Mouse (Mus musculus) liver, embryonic 13.5 days (tissue): ENCODE data around the gene Dync1i2. TPM values are rescaled to one million over a fixed set of nuclear protein-coding genes. Genes with fewer than 3 reads are reported as not detected.

ENCODE experiments used
- ATAC-seq: fragments of 200-750 bp; cut with Nextera tagmentation; 2 replicates; pipeline ENCODE4 v1.8.0; 2017; ENCODE audit warnings: low read depth, mild to moderate bottlenecking, moderate number of reproducible peaks, moderate library complexity
- DNase-seq: peaks from one replicate; pipeline ENCODE4 v3.0.0; 2022
- H3K27ac ChIP-seq: fragments of 300-500 bp; sonication (generic); 2 replicates; pipeline ENCODE4 v1.5.1; 2015; ENCODE audit warnings: moderate library complexity, mild to moderate bottlenecking, inconsistent platforms
- H3K27me3 ChIP-seq: fragments of 300-500 bp; sonication (generic); 2 replicates; pipeline ENCODE4 v1.6.1; 2015; ENCODE audit warnings: mild to moderate bottlenecking, inconsistent platforms
- H3K36me3 ChIP-seq: fragments of 300-500 bp; sonication (generic); 2 replicates; pipeline ENCODE4 v1.6.1; 2015; ENCODE audit warnings: mild to moderate bottlenecking, inconsistent platforms
- H3K4me1 ChIP-seq: fragments of 300-500 bp; sonication (generic); replicated peaks from 2 replicates; pipeline ENCODE4 v1.6.1; 2015; ENCODE audit warnings: inconsistent platforms
- H3K4me2 ChIP-seq: fragments of 300-500 bp; sonication (generic); 2 replicates; pipeline ENCODE4 v1.6.1; 2015; ENCODE audit warnings: inconsistent platforms, mild to moderate bottlenecking, moderate library complexity
- H3K4me3 ChIP-seq: fragments of 300-500 bp; sonication (generic); replicated peaks from 2 replicates; pipeline ENCODE4 v1.5.1; 2015; ENCODE audit warnings: mild to moderate bottlenecking, inconsistent platforms
- H3K9ac ChIP-seq: fragments of 300-500 bp; sonication (generic); 2 replicates; pipeline ENCODE4 v1.6.1; 2015; ENCODE audit warnings: mild to moderate bottlenecking, inconsistent platforms
- H3K9me3 ChIP-seq: fragments of 300-500 bp; sonication (generic); replicated peaks from 2 replicates; pipeline ENCODE4 v1.6.1; 2016; ENCODE audit warnings: inconsistent platforms
- WGBS: fragments of 180-500 bp; shearing (Covaris S2); methylation state at CpG from one replicate; pipeline ENCODE4 v1.1.7; 2015; ENCODE audit not compliant: insufficient replicate concordance; 5-methylcytosine and 5-hydroxymethylcytosine counted together
- polyA plus RNA-seq: library from polyadenylated mRNA; unstranded; fragments of >200 nt; fragmentation: Nextera tagmentation; extraction: Ambion mirVana; gene quantifications from 2 replicates; pipeline ENCODE4 v1.2.1, GENCODE M21; 2015

The Dync1i2 gene
- polyA plus RNA-seq, 1 experiment from 2014 or later: 30.9 TPM

DNA sequence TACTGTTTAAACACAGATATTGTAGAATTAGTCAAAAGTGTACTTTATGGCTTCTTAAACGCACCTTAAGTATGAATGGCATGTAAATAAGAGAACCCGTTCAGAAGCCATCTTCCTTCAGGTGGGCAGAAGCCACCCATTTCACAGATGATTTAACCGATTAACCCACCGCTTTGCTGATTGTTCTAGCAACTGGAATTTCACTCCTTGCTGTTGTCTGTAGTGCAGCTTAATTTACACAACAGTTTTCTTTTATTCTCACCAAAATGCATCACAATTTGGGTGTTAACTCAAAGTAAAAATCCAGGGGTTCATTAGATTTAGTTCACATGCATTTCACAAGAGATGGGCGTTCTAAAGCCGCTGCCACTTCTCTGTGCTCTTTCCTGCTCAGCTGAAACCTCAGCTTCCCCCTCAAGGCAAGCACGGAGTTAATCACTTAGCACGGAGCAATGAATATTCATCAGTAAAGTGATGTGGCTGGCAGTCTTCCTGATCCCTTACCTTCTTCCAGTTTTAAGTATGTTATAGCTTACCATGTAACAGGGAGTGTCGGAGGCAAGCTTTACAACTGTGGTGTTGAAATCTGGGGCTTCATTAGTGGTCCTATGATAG lies 31.7 kb downstream of the Dync1i2 start:
- Histone ChIP-seq H3K36me3 (peaks cover 15% of the 10 kb centered on the region), H3K9me3 (no peaks in the 10 kb centered on the region), H3K27ac (no peak overlapping the region), H3K9ac (no peak overlapping the region), H3K4me2 (no peak overlapping the region), H3K4me3 (no peak overlapping the region), H3K27me3 (no peaks in the 10 kb centered on the region), H3K4me1 (no peaks in the 10 kb centered on the region; the same call in 1 of the 2 replicates)
- WGBS: 73% methylated on average over 9 of the region's 9 CpGs
- DNase-seq: no peak
- no peak for ATAC-seq

DNA sequence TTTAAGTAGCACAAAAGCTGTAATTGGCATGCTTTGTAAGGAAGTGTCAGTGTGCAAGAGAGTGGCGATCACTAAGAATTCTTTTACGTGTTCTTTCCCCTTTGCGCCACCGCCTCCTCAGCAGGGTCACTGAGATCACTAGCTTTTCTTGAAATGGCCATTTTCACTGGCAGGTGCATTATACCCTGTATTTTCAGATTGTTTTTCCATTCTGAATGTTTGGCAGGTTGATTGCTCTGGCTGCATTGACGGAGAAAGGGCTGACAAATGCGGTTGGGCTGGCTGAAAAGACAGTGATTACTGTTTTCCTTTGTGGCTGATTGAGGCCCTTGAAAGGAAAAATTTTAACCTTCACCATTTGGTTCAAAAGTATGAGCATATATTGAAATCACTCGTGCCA lies 33.3 kb downstream of the Dync1i2 start:
- Histone ChIP-seq H3K4me1 (no peaks in the 10 kb centered on the region; the same call in 1 of the 2 replicates), H3K9me3 (no peaks in the 10 kb centered on the region), H3K27me3 (no peaks in the 10 kb centered on the region), H3K4me3 (no peak overlapping the region), H3K9ac (no peak overlapping the region), H3K36me3 (peaks cover 23% of the 10 kb centered on the region), H3K4me2 (no peak overlapping the region), H3K27ac (no peak overlapping the region)
- 89% methylated on average over 7 of the region's 7 CpGs for WGBS
- ATAC-seq (no peak), DNase-seq (no peak)

DNA sequence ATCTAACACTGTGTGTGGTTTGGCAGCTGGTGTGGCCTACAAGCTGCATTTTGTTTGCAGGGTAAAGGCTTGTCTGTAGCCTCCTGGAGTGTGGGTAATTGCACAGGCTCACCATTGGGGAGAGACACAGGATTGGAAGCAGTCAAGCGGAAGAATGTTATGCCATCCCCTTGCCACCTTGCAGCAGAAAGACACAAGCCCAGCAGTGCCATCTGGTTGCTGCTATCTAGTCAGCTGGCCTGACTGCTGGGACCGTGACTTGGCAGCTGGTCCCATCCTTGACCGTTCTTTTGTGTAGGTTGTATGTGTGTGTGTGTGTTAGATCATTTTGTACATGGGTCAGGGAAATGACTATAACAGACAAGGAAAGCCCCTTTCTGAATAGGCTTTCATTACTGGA lies 33.9 kb downstream of the Dync1i2 start:
- WGBS: 81% methylated on average over 3 of the region's 3 CpGs
- ATAC-seq (no peak), DNase-seq (no peak)
- Histone ChIP-seq H3K27me3 (no peaks in the 10 kb centered on the region), H3K4me2 (no peak overlapping the region), H3K9ac (no peak overlapping the region), H3K4me3 (no peak overlapping the region), H3K27ac (no peak overlapping the region), H3K36me3 (peaks cover 26% of the 10 kb centered on the region), H3K4me1 (no peaks in the 10 kb centered on the region; the same call in 1 of the 2 replicates), H3K9me3 (no peaks in the 10 kb centered on the region)

DNA sequence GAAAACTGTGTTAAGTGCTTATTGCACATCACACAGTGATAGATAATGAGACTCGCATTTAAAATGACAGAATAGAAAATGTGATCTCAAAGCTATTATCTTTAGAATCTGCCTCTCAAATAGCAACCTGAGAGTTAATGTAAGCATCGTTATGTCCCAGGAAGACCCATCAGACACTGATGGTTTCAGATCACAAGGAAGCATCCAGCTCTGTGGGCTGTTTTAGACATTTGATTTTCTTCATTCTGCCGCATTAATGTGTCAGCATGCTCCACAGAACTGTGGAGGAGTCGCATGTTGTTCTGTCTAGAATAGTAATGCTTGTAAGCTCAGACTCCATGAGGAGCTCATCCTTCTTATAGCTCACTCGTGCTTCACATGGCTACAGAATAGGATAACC lies 34.6 kb downstream of the Dync1i2 start:
- ATAC-seq (no peak), DNase-seq (no peak)
- Histone ChIP-seq H3K9ac (no peak overlapping the region), H3K9me3 (no peaks in the 10 kb centered on the region), H3K36me3 (peaks cover 33% of the 10 kb centered on the region), H3K4me2 (no peak overlapping the region), H3K4me3 (no peak overlapping the region), H3K27me3 (no peaks in the 10 kb centered on the region), H3K4me1 (no peaks in the 10 kb centered on the region; the same call in 1 of the 2 replicates), H3K27ac (no peak overlapping the region; the same call in 1 of the 2 replicates)
- 84% methylated on average over 5 of the region's 5 CpGs for WGBS

DNA sequence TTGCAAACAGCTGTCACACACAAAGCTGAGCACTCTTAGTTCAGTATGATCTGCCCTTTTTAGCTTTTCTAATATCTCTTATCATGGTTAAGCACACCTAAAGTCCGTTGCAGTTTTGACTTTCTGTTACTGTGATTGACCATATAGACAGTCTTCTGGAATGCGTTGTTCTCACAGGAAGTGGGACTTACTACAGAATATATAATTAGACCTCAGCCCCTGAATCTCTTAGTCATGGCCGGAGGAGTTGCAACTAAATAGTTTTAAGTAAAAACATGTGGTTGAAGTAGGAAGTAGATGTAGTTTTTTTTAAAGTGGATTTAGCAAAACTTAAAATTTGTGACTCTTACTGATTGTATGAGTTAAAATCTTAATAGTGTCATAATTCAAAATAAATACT lies 36.6 kb downstream of the Dync1i2 start:
- Histone ChIP-seq H3K27me3 (no peaks in the 10 kb centered on the region), H3K4me1 (no peaks in the 10 kb centered on the region; the same call in 1 of the 2 replicates), H3K4me2 (no peak overlapping the region), H3K9me3 (no peaks in the 10 kb centered on the region), H3K36me3 (peaks cover 44% of the 10 kb centered on the region), H3K4me3 (no peak overlapping the region), H3K27ac (no peak overlapping the region), H3K9ac (no peak overlapping the region)
- DNase-seq (no peak), ATAC-seq (no peak)
- 22% methylated on average over 3 of the region's 3 CpGs for WGBS

DNA sequence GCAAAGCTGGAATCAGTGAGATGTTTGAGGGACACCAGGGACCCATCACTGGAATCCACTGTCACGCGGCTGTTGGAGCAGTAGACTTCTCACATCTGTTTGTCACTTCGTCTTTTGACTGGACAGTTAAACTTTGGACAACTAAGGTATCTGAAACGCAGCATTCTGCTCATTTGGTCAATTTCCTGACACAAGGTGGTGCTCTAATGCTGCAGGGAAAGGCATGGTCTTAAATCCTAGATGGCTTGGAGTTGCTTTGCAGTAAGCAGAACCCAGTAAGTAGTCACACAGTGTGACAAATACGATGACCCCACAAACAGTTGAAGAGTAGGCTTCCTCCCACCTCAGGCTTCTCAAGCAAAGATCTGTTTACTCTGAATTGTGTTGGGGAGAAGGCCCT lies 39.3 kb downstream of the Dync1i2 start:
- H3K4me1 ChIP-seq: peaks cover 10% of the 10 kb centered on the region
- H3K27me3 ChIP-seq: no peaks in the 10 kb centered on the region
- DNase-seq: no peak
- H3K4me3 ChIP-seq: no peak overlapping the region
- H3K27ac ChIP-seq: no peak overlapping the region
- no peak for ATAC-seq
- H3K9ac ChIP-seq: no peak overlapping the region
- peaks cover 47% of the 10 kb centered on the region for H3K36me3 ChIP-seq
- no peaks in the 10 kb centered on the region for H3K9me3 ChIP-seq
- no peak overlapping the region for H3K4me2 ChIP-seq
- WGBS: 80% methylated on average over 5 of the region's 5 CpGs

DNA sequence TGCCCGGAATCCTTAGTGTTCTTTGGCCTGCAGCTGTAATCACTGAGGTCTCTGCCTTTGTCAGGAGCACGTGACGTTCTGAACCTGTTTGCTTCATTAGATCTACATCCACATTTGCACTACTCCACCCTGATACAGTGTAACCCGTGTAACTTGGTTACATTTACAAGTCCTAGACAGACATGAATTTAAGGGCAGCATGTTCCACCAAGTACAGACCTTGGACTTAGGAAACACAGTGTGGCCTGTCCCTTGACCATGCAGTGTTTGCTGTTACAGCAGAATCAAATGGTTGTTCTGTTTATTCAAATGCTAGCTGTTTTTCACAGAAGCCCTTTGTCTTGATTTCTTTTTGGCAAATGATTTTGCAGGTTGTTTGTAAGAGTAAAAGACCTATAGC lies 43.3 kb downstream of the Dync1i2 start:
- ATAC-seq (peak; percentile 48; the same call in 1 of the 2 replicates), DNase-seq (no peak)
- Histone ChIP-seq H3K9me3 (no peaks in the 10 kb centered on the region), H3K4me1 (peaks cover 10% of the 10 kb centered on the region), H3K27me3 (no peaks in the 10 kb centered on the region), H3K4me3 (no peak overlapping the region), H3K9ac (no peak overlapping the region), H3K27ac (no peak overlapping the region), H3K4me2 (no peak overlapping the region), H3K36me3 (peaks cover 67% of the 10 kb centered on the region)
- 61% methylated on average over 4 of the region's 4 CpGs for WGBS

DNA sequence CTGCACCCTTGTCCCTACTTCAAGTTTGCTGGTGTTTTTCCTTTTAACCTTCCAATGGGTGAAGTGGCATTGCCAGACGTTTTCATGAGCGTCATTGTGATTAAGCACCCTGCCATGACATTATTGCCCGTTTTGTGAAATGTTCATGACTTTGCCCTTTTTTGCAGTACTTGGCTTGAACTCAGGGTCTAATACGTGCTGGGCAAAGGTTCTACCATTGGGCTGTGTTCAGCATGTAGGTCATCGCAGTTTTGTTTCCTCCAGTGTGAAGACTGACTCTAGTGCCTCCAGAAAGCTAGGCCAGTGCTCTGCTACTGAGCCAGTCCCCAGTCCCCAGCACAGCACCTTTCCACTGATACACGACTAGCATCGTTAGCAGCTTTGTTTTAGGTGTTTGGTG lies 45.1 kb downstream of the Dync1i2 start:
- Histone ChIP-seq H3K36me3 (peaks cover 63% of the 10 kb centered on the region), H3K4me3 (no peak overlapping the region), H3K4me1 (peaks cover 10% of the 10 kb centered on the region), H3K9me3 (no peaks in the 10 kb centered on the region), H3K9ac (no peak overlapping the region), H3K27ac (no peak overlapping the region), H3K27me3 (no peaks in the 10 kb centered on the region), H3K4me2 (no peak overlapping the region)
- DNase-seq (no peak), ATAC-seq (no peak)
- 81% methylated on average over 7 of the region's 7 CpGs for WGBS

DNA sequence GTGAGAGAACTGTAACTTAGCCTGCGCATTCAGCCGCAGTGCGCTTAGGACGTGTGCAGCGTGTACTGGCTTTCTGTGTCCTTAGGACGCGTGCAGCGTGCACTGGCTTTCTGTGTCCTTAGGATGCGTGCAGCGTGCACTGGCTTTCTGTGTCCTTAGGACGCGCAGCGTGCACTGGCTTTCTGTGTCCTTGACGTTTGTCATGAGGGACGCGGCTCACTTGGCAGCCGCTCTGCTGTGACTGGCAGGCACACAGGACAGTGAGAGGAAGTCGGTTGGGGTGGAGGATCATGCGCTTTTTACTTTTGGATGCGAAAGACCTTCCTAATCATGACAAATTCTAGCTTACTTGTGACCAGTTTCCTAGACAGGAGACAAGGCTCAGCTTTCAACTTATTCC lies 53.1 kb downstream of the Dync1i2 start:
- no peaks in the 10 kb centered on the region for H3K9me3 ChIP-seq
- WGBS: 90% methylated on average over 20 of the region's 20 CpGs
- no peak overlapping the region for H3K9ac ChIP-seq
- peaks cover 47% of the 10 kb centered on the region for H3K36me3 ChIP-seq
- H3K4me2 ChIP-seq: no peak overlapping the region
- no peak for ATAC-seq
- H3K4me1 ChIP-seq: peaks cover 16% of the 10 kb centered on the region
- no peak for DNase-seq
- H3K27me3 ChIP-seq: no peaks in the 10 kb centered on the region
- no peak overlapping the region for H3K4me3 ChIP-seq
- no peak overlapping the region for H3K27ac ChIP-seq

DNA sequence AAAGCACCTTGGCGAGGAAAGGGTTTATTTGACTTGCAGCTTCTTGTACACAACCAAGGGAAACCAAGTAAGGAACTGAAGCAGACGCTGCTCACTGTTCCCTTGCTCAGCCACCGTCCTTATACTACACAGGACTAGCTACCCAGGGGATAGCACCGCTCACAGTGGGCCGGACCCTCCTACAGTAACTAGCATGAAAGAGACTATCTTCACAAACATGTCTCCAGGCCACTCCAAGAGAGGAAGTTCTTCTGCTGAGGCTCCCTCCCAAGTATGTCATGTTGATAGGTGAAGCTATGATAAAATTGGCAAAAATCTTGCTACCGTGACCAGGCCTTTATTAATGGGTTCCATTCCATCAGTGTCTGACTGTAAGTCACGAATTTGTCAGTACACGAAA lies 57.2 kb downstream of the Dync1i2 start:
- Histone ChIP-seq H3K9me3 (no peaks in the 10 kb centered on the region), H3K4me1 (peaks cover 34% of the 10 kb centered on the region), H3K36me3 (peaks cover 19% of the 10 kb centered on the region), H3K9ac (no peak overlapping the region), H3K4me3 (no peak overlapping the region), H3K4me2 (no peak overlapping the region), H3K27ac (peak overlapping the region; percentile 69), H3K27me3 (no peaks in the 10 kb centered on the region)
- peak; percentile 42; the same call in 1 of the 2 replicates for ATAC-seq
- peak; percentile 47 for DNase-seq
- 68% methylated on average over 8 of the region's 8 CpGs for WGBS

DNA sequence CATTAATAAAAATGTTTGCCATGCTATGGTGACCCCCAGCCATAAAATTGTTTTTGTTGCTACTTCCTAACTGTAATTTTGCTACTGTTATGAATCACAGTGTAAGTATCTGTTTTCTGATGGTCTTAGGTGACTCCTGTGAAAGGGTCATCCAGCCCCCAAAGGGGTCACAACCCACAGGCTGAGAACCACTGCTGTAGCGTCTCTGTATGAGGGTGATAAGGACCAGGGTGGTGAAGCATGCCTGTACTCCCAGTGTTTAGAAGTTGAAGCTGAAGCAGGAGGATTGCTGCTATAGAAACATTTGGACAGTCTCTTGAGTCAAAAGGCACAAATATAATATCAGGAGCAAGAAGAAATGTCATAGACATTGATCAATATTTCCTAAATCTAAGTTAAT lies 57.8 kb downstream of the Dync1i2 start:
- ATAC-seq: peak; percentile 74
- Histone ChIP-seq H3K4me3 (no peak overlapping the region), H3K9ac (no peak overlapping the region), H3K9me3 (no peaks in the 10 kb centered on the region), H3K4me2 (no peak overlapping the region), H3K27me3 (no peaks in the 10 kb centered on the region), H3K4me1 (peaks cover 40% of the 10 kb centered on the region), H3K27ac (peak overlapping the region; percentile 69), H3K36me3 (peaks cover 19% of the 10 kb centered on the region)
- peak; percentile 63 for DNase-seq
- 16% methylated on average over 1 of the region's 1 CpGs for WGBS

DNA sequence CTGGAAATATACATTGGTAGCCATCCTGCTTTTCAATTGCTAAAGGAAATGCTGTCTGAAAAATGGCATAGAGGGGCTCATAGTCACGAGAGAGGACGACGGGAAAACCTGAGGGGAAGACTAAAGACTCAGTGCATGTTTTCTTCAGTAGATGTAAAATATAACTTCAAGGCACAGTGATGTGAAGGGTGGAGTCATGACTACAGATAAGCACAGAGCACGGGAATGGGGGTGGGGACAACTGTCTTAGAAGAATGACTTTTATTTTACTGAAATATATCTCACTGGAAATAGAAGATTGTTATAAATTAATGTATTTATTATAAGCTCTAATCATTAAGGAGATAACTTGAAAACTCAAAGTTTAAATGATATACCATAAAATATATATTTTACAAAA lies 58.6 kb downstream of the Dync1i2 start:
- Histone ChIP-seq H3K9ac (no peak overlapping the region), H3K9me3 (no peaks in the 10 kb centered on the region), H3K4me1 (peaks cover 43% of the 10 kb centered on the region), H3K27me3 (no peaks in the 10 kb centered on the region), H3K36me3 (peaks cover 15% of the 10 kb centered on the region), H3K4me2 (peak overlapping the region; percentile 45), H3K27ac (peak overlapping the region; percentile 57; the same call in 1 of the 2 replicates), H3K4me3 (no peak overlapping the region)
- DNase-seq (no peak), ATAC-seq (peak; percentile 81)
- 19% methylated on average over 4 of the region's 4 CpGs for WGBS
